Mouse (Mus musculus) stomach, postnatal 0 days (tissue): ENCODE results near the gene Gm29797. TPM values are rescaled to one million over a fixed set of nuclear protein-coding genes. Genes with fewer than 3 reads are reported as not detected.

ENCODE experiments used
- ATAC-seq: fragments of 200-750 bp; cut with Nextera tagmentation; 2 replicates; pipeline ENCODE4 v1.8.0; 2017; ENCODE audit not compliant: low FRiP score, low TSS enrichment
- DNase-seq: peaks from one replicate; pipeline ENCODE4 v3.0.0-alpha.2; 2016; ENCODE audit warnings: low spot score
- H3K27ac ChIP-seq: fragments of 300-500 bp; sonication (generic); replicated peaks from 2 replicates; pipeline ENCODE4 v1.5.1; 2014; ENCODE audit warnings: mild to moderate bottlenecking, control low read depth
- H3K27me3 ChIP-seq: fragments of 300-500 bp; sonication (generic); 2 replicates; pipeline ENCODE4 v1.6.1; 2014; ENCODE audit warnings: low read length; ENCODE audit not compliant: control insufficient read depth, insufficient read depth
- H3K36me3 ChIP-seq: fragments of 300-500 bp; sonication (generic); 2 replicates; pipeline ENCODE4 v1.6.1; 2014; ENCODE audit warnings: low read length, mixed read lengths; ENCODE audit not compliant: control insufficient read depth, insufficient read depth
- H3K4me1 ChIP-seq: fragments of 300-500 bp; sonication (generic); replicated peaks from 2 replicates; pipeline ENCODE4 v1.6.1; 2014; ENCODE audit warnings: antibody characterized with exemption; ENCODE audit not compliant: control insufficient read depth, insufficient read depth
- H3K4me2 ChIP-seq: fragments of 300-500 bp; sonication (generic); replicated peaks from 2 replicates; pipeline ENCODE4 v1.6.1; 2014; ENCODE audit warnings: low read depth, mild to moderate bottlenecking, control low read depth, moderate library complexity
- H3K4me3 ChIP-seq: fragments of 300-500 bp; sonication (generic); 2 replicates; pipeline ENCODE4 v1.5.1; 2014; ENCODE audit warnings: low read depth, low read length, control low read depth
- H3K9ac ChIP-seq: fragments of 300-500 bp; sonication (generic); 2 replicates; pipeline ENCODE4 v1.6.1; 2014; ENCODE audit warnings: mild to moderate bottlenecking, low read length, control low read depth, mixed read lengths
- H3K9me3 ChIP-seq: fragments of 300-500 bp; sonication (generic); 2 replicates; pipeline ENCODE4 v1.6.1; 2016; ENCODE audit warnings: low read length; ENCODE audit not compliant: control insufficient read depth
- CTCF ChIP-seq: IDR thresholded peaks from 2 replicates; pipeline ENCODE4 v1.5.1; 2016; ENCODE audit warnings: antibody characterized with exemption, low read depth, mild to moderate bottlenecking, moderate library complexity
- EP300 ChIP-seq: optimal IDR thresholded peaks from 2 replicates; pipeline ENCODE3; 2016; ENCODE audit warnings: antibody characterized with exemption
- WGBS: fragments of 180-500 bp; shearing (Covaris S2); extraction: QIAGEN DNeasy Blood & Tissue Kit; methylation state at CpG from one replicate; pipeline ENCODE4 v1.1.7; 2014; 5-methylcytosine and 5-hydroxymethylcytosine counted together
- polyA plus RNA-seq: library from polyadenylated mRNA; unstranded; fragments of >200 nt; fragmentation: Nextera tagmentation; extraction: Ambion mirVana; gene quantifications from 2 replicates; pipeline ENCODE4 v1.2.1, GENCODE M21; 2015

Gene Gm29797
- polyA plus RNA-seq, 1 experiment from 2014 or later, result not detected

DNA sequence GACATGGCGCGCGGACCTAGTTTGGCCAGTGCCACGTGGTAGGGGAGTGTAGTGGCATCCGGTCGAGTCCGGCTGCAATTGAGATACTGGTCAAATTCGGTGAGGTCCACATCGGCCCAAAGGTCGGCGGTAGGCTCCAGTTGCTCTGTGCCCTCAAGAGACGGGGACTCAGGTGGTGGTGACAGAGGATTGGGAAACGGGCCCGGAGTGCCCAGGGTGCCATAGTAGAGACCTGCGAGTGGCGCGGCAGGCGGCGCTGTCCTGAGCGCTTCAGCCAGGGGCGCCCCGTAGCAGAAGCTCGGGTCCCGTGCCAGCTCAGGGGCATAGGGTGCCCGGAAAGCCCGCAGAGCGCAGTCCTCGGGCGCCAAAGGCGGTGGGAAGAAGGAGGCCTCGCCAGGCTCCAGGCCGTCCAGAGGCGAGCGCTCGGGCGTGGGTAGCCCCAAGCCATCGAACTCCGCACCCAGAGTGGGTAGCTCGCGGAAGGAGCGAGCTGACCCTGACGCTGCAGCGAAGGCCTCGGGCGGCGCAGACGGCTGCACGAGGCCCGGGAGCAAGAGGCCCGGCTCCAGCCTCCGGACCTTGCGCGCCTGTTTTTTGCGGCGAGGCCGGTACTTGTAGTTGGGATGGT is 13.6 kb downstream of the Gm29797 start:
- Histone ChIP-seq H3K4me3 (peak overlapping the region; percentile 44), H3K4me1 (peaks cover 3% of the 10 kb centered on the region; the same call in 1 of the 2 replicates), H3K9ac (peak overlapping the region; percentile 41), H3K36me3 (no peaks in the 10 kb centered on the region), H3K27me3 (peaks cover 19% of the 10 kb centered on the region), H3K4me2 (peak overlapping the region; percentile 64), H3K9me3 (no peaks in the 10 kb centered on the region), H3K27ac (0 out of 2 replicates have a peak overlapping the region, but pooled peaks have one; percentile 45)
- 5% methylated on average over 56 of the region's 56 CpGs for WGBS
- DNase-seq (no peak), ATAC-seq (0 out of 2 replicates have a peak, but pooled peaks have one; percentile 21)
- TF ChIP-seq CTCF (peak; percentile 37; the same call in 1 of the 2 replicates), EP300 (no peak)

DNA sequence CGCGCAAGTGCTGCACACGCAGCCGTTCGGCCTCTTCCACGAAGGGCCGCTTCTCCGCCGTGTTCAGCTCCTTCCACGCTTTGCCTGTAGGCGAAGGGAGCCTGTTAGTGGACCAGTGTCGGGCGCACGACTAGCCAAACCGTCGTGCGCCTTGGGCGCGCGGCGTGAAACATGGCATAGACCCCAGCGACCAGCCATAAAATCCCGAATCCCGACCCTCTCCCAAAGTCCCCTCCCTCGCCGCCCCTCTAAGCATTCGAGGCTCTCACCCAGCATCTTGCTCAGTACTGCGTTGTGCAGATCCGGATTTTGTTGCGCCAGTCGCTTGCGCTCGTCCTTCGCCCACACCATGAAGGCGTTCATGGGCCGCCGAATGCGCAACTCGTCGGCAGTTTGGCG is 14.1 kb downstream of the Gm29797 start:
- H3K27ac ChIP-seq, result peak overlapping the region; percentile 67; the same call in 1 of the 2 replicates
- WGBS, result 1% methylated on average over 41 of the region's 41 CpGs
- no peak for DNase-seq
- H3K4me2 ChIP-seq, result peak overlapping the region; percentile 64
- H3K4me3 ChIP-seq, result peak overlapping the region; percentile 44
- peaks cover 19% of the 10 kb centered on the region for H3K27me3 ChIP-seq
- ATAC-seq, result no peak
- TF ChIP-seq EP300 (no peak), CTCF (no peak)
- H3K9me3 ChIP-seq, result no peaks in the 10 kb centered on the region
- no peaks in the 10 kb centered on the region for H3K36me3 ChIP-seq
- H3K4me1 ChIP-seq, result peaks cover 3% of the 10 kb centered on the region
- H3K9ac ChIP-seq, result peak overlapping the region; percentile 41

DNA sequence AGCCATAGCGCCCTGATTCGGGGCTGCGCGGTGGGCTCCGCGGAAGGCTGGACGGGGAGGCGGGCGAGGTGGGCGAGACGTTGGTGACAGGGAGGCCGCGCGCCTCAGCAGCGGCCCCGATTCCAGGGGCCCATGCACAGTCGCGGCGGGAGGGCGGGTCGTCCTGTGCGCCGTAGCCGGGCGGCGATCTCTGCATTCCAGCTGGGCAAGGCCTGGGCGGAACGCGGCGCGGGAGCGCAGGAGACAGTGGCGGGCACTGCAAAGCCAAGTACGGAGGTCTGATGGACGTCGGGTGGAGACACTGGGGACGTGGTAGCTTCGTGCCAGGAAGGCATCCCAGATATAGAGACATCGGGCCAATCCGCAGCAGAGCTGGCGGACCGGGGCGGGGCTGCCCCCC is 14.5 kb downstream of the Gm29797 start, which contains the start of gene Sox18:
TSS of gene Sox18 (minus strand) at position 315 of the 400 bp plus-strand sequence.
- no peak; the same call in 1 of the 2 replicates for ATAC-seq
- H3K4me1 ChIP-seq, result peaks cover 3% of the 10 kb centered on the region
- peaks cover 19% of the 10 kb centered on the region for H3K27me3 ChIP-seq
- no peaks in the 10 kb centered on the region for H3K9me3 ChIP-seq
- H3K4me2 ChIP-seq, result peak within 1 kb of the TSS; percentile 64
- TF ChIP-seq EP300 (no peak), CTCF (no peak)
- under 1% methylated on average over 43 of the region's 43 CpGs for WGBS
- peak within 1 kb of the TSS; percentile 67; the same call in 1 of the 2 replicates for H3K27ac ChIP-seq
- H3K9ac ChIP-seq, result peak within 1 kb of the TSS; percentile 41
- H3K36me3 ChIP-seq, result no peaks in the 10 kb centered on the region
- peak within 1 kb of the TSS; percentile 44 for H3K4me3 ChIP-seq
- DNase-seq, result no peak

DNA sequence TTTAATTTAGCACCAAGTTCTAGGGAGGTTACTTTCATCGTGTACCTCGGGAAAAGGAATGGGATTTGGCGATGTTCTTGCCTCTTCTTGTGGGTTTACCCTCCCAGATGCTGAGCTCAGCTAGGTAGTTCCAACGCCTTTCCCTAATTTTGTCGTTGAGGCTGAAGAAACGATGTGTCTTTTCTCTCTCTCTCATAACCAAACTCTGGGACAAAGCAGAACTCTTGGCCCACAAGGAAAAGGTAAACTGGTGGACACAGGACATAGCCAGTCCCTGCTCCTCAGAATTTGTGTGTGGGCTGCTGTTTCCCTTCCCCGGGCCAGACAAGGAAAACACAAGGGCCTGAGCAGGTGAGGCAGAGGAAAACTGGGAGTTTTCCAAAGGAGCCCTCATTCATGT is 15.2 kb downstream of the Gm29797 start:
- Histone ChIP-seq H3K4me1 (peaks cover 3% of the 10 kb centered on the region), H3K4me2 (peak overlapping the region; percentile 64; the same call in 1 of the 2 replicates), H3K9ac (no peak overlapping the region; the same call in 1 of the 2 replicates), H3K9me3 (no peaks in the 10 kb centered on the region), H3K36me3 (no peaks in the 10 kb centered on the region), H3K27me3 (peaks cover 19% of the 10 kb centered on the region), H3K4me3 (no peak overlapping the region), H3K27ac (no peak overlapping the region)
- WGBS, result 36% methylated on average over 7 of the region's 7 CpGs
- TF ChIP-seq CTCF (no peak), EP300 (no peak)
- DNase-seq (no peak), ATAC-seq (no peak)

DNA sequence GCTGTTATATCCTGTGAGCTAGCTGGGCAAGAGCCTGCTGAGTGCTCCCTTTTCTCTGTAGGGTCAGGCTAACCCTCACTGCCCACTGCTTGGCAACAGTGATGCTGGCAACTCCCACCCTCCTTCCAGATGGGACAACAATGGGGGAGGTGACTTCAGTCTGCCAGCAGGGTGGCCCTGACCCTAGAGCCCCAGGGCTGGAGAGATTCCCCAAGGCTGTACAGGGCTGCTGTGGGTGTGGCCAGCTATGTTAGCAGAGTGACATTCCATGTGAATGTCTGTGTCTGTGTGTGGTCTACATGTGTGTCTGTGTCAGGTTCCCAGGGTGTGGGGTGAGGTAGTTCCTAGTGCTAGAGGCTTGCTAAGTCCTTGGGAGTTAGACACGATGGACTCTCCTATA is 16.7 kb downstream of the Gm29797 start:
- Histone ChIP-seq H3K4me3 (no peak overlapping the region), H3K27ac (0 out of 2 replicates have a peak overlapping the region, but pooled peaks have one; percentile 18), H3K9ac (no peak overlapping the region), H3K4me2 (no peak overlapping the region), H3K27me3 (peaks cover 19% of the 10 kb centered on the region), H3K9me3 (no peaks in the 10 kb centered on the region), H3K4me1 (peaks cover 3% of the 10 kb centered on the region), H3K36me3 (no peaks in the 10 kb centered on the region)
- no peak for TF ChIP-seq CTCF
- TF ChIP-seq EP300, result no peak
- 39% methylated on average over 1 of the region's 1 CpGs for WGBS
- DNase-seq, result no peak
- ATAC-seq, result peak; percentile 18; the same call in 1 of the 2 replicates

DNA sequence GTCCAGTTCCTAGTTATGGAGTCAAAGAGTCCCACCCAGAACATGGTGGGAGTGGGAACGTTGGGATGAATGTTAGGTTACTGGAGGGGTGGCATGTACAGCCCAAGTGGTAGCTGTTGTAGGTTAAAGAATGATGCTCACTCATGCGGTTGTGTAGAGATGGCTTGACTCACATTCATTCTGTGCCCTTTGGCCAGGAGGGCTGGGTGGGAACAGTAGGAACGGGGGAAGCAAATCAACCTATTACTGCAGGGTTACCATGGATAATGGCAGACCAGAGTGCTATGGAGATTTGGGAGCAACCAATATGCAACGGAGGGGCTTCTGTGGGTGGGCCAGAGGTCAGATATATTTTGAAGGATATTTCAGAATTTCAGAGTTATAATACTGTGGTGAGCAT is 18.1 kb downstream of the Gm29797 start:
- H3K4me1 ChIP-seq, result peaks cover 3% of the 10 kb centered on the region
- no peak for TF ChIP-seq CTCF
- TF ChIP-seq EP300, result no peak
- no peak overlapping the region for H3K9ac ChIP-seq
- peaks cover 18% of the 10 kb centered on the region for H3K27me3 ChIP-seq
- DNase-seq (no peak), ATAC-seq (no peak)
- no peak overlapping the region for H3K4me2 ChIP-seq
- H3K36me3 ChIP-seq, result no peaks in the 10 kb centered on the region
- H3K9me3 ChIP-seq, result no peaks in the 10 kb centered on the region
- no peak overlapping the region for H3K4me3 ChIP-seq
- 81% methylated on average over 4 of the region's 4 CpGs for WGBS
- no peak overlapping the region for H3K27ac ChIP-seq
